7 mouse cellular contexts compared by ENCODE assay signal in the genomic region with DNA sequence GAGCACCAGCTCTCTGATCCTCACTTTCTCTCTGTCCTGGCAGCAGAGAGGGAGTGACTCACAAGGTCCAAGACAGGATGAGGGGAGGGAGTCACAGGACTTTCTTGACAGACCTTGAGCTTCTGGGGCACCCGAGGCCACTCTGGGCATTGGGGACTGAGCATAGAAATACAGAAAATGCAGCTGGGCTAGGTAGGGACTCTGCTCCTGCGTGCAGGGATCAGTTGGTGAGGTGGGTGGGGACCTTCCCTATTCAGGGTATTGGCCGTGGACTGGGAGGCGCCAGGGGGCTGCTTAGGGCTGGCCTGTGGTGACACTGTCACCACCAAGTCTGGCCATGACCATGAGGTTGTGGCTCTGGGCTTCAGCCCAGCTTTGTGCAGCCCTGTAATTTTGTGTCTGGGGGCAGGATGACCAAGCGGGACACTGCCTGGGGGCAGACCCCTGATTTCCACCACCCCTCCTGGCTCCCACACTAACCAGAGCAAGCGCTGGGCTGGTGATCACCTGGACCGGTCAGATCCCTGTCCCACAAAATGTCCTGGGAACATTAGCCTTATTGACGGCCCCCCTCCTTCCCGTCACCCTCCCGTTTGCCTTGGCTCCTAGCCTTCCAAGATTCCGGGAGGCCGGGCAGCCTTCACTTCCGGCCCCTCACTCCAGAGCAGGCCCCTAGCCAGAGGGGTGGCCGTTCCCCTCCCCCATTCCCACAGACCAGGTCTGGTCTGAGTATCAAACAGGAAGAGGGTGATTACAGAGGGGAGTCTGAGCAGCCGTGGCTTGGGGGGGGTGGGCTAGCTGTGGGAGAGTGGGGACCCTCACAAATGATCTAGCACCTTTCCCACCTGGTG. TPM values are rescaled to one million over a fixed set of nuclear protein-coding genes. Genes with fewer than 3 reads are reported as not detected.
DNase-seq lines count a peak whose midpoint lies in the region; ATAC-seq and TF ChIP-seq lines count a peak whose summit lies in the region.

No protein-coding gene starts in this region.

- peak; percentile 98 for DNase-seq in heart, adult 11 months
- peak; percentile 27 for DNase-seq in kidney, adult 11 months
- DNase-seq in left cerebral cortex, adult 18-20 months (ENCODE audit: low spot score in 2 of 2): no peak
- DNase-seq in thymus, postnatal 0 days (ENCODE audit: low spot score): no peak
- DNase-seq in cerebellum, adult 9-10 months: no peak

- no peaks in the 10 kb centered on the region for H3K36me3 ChIP-seq in lung, embryonic 16.5 days (ENCODE audit: control insufficient read depth, insufficient read depth, low read length)

- WGBS in lung, embryonic 16.5 days: 23% methylated on average over 15 of the region's 15 CpGs

- no peaks in the 10 kb centered on the region; the same call in 1 of the 2 replicates for H3K27me3 ChIP-seq in lung, embryonic 16.5 days (ENCODE audit: control insufficient read depth, insufficient read depth, low read depth, low read length)

- peak overlapping the region; percentile 41; the same call in 1 of the 2 replicates for H3K27ac ChIP-seq in cortical plate, adult 2 months (ENCODE audit: insufficient read depth, low read length)
- H3K27ac ChIP-seq in lung, embryonic 16.5 days (ENCODE audit: low read length): peak overlapping the region; percentile 48

- H3K9ac ChIP-seq in lung, embryonic 16.5 days (ENCODE audit: low read length): peak overlapping the region; percentile 48; the same call in 1 of the 2 replicates

- H3K4me3 ChIP-seq in cortical plate, adult 2 months (ENCODE audit: insufficient read depth, low read length): no peak overlapping the region
- H3K4me3 ChIP-seq in lung, embryonic 16.5 days (ENCODE audit: low read length): no peak overlapping the region

- peaks cover 7% of the 10 kb centered on the region for H3K4me1 ChIP-seq in cortical plate, adult 2 months (ENCODE audit: control insufficient read depth, insufficient read depth, low read length)
- peaks cover 38% of the 10 kb centered on the region for H3K4me1 ChIP-seq in lung, embryonic 16.5 days (replicated peaks; ENCODE audit: control insufficient read depth, insufficient read depth, low read length)

- no peak for TF ChIP-seq POLR2A in cortical plate, adult 2 months (IDR thresholded peaks at IDR 0.05; ENCODE audit: extremely low read depth, insufficient read depth, low read length)

- no peaks in the 10 kb centered on the region for H3K9me3 ChIP-seq in lung, embryonic 16.5 days (ENCODE audit: control insufficient read depth, low read length)

- TF ChIP-seq CTCF in cortical plate, adult 2 months (IDR thresholded peaks at IDR 0.05; ENCODE audit: extremely low read depth, insufficient read depth, low read length): no peak

- H3K4me2 ChIP-seq in lung, embryonic 16.5 days (ENCODE audit: low read depth, low read length): peak overlapping the region; percentile 33

- peak; percentile 73 for ATAC-seq in lung, embryonic 16.5 days (ENCODE audit: low read depth)

RNA-seq across cellular contexts. Expression of a gene that starts 5.1 kb away (rescaled TPM):
- 81.5 and 83.1 TPM in 2 replicates for polyA plus RNA-seq in cortical plate, adult 2 months (2012; rRNA removed)
- 16.9 and 20.1 TPM in 2 replicates for polyA plus RNA-seq in lung, embryonic 16.5 days (2015; fragmentation: Nextera tagmentation; extraction: Ambion mirVana)
- 100 to 1,000 TPM; 150 to 156 TPM for total RNA-seq in left cerebral cortex, adult 18-20 months (2021)
- polyA plus RNA-seq in thymus, postnatal 0 days (2015; fragmentation: Nextera tagmentation; extraction: Ambion mirVana): 4.8 and 5.1 TPM in 2 replicates

Comparison
In these comparisons a context has a peak if more than half of its experiments do, and no peak if none do; other contexts are left out.
1. DNase-seq: peak in heart, adult 11 months (single experiment) and kidney, adult 11 months (single experiment); none in left cerebral cortex, adult 18-20 months (0 of 2), thymus, postnatal 0 days (single experiment) and cerebellum, adult 9-10 months (single experiment).